Mouse (Mus musculus): ENCODE data around the gene Orai2. TPM values are rescaled to one million over a fixed set of nuclear protein-coding genes. Genes with fewer than 3 reads are reported as not detected.
A peak's percentile ranks its signal among the peaks of the same experiment; 100 is the strongest.
"Not testable (repeated sequence)": the region's sequence is repeated elsewhere in the genome, so short reads cannot be mapped to it uniquely, and the experiment has no call there.

The Orai2 gene
- polyA plus RNA-seq, 1 experiment: 33.3 TPM

DNA sequence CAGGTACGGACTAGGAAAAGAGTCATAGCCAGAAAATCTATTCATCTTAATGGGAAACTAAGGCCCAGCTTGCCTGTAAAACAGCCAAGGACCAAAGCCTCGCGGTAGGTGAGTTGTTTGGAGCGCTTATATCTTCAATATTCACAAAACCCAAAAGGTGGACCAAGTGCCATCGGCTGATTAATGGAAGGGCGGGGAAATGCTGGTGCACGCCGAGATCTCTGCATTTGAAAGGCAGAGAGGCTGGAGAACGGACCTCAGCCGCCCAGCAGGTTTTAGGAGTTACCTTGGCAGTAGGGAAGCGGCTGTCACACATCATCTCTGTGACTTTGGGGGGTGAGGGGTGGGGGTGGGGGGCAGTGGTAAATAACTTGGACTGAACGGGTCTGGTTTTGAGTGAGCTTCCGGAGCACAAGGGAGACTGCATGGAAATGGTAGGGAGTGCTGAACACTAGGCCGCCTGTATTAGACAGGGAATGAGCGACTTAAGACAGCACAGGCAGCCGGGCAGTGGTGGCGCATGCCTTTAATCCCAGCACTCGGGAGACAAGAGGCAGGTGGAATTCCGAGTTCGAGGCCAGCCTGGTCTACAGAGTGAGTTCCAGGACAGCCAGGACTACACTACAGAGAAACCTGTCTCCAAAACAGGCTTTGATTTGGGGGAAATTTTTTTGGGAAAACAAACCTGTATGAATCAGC is 34.1 kb downstream of the Orai2 start:
- H3K4me1 ChIP-seq (ENCODE audit: control insufficient read depth, insufficient read depth, low read length): peaks cover 4% of the 10 kb centered on the region
- TF ChIP-seq CTCF (IDR thresholded peaks at IDR 0.05; ENCODE audit: control insufficient read depth, insufficient read depth, low read length) (no peak), POLR2A (IDR thresholded peaks at IDR 0.05; ENCODE audit: borderline replicate concordance, control insufficient read depth, low read depth, low read length) (no peak)
- peak overlapping the region; percentile 72 for H3K27ac ChIP-seq (ENCODE audit: control insufficient read depth, insufficient read depth, low read depth, low read length, poor library complexity)
- 3% methylated on average over 20 of the region's 20 CpGs for WGBS
- H3K4me3 ChIP-seq (replicated peaks; ENCODE audit: control insufficient read depth, low read depth, low read length): peak overlapping the region; percentile 82

DNA sequence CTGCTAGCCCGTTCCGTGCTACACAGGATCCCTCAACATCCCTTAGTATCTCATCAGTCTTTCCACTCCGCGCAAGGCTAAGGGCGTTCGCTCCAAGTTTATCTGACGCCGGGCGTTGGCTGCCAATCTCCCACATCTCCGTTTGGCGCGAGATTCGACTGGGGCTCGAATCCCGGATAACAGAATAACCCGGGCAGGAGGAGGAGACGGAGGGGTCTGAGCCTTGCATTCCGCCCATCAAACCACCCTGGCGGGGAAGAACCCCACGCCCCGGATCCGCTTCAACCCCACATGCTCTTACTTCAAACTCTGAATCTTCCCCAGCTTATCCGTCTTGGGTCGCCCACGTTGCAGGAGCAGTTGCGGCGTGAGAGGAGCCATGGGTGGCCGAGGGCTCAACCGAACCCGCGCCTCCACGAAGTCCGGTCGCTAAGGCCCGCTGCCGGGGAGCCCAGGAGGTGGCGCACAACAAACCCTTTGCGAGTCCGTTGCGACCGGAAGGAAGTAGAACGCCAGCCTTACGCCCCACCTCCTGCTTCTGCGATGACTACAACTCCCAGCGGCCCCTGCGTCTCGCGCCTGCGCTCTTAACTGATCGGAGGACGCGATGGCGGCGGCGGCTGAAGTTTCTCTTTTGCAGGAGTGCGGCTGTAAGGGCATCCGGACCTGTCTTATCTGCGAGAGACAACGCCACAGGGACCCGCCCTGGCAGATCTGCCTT is 34.8 kb downstream of the Orai2 start, which contains the start of the genes Lrwd1 and Alkbh4:
Gene Lrwd1, minus strand, starts transcription at position 504 of the 721 bp plus-strand sequence.
Gene Alkbh4, plus strand, starts transcription at position 576 of the 721 bp plus-strand sequence.
- H3K27ac ChIP-seq (ENCODE audit: control insufficient read depth, insufficient read depth, low read depth, low read length, poor library complexity): peak within 1 kb of the TSS; percentile 83
- WGBS: under 1% methylated on average over 60 of the region's 60 CpGs
- H3K4me3 ChIP-seq (replicated peaks; ENCODE audit: control insufficient read depth, low read depth, low read length): peak within 1 kb of the TSS; percentile 82
- H3K4me1 ChIP-seq (ENCODE audit: control insufficient read depth, insufficient read depth, low read length): peaks cover 4% of the 10 kb centered on the region
- TF ChIP-seq CTCF (IDR thresholded peaks at IDR 0.05; ENCODE audit: control insufficient read depth, insufficient read depth, low read length): peak; percentile 68
- peak; percentile 71; the same call in 1 of the 2 replicates for TF ChIP-seq POLR2A (IDR thresholded peaks at IDR 0.05; ENCODE audit: borderline replicate concordance, control insufficient read depth, low read depth, low read length)

GRCm38 (mm10) chr5:136122165-136122564 is 48.3 kb downstream of the Orai2 start:
- Histone ChIP-seq H3K27ac (ENCODE audit: control insufficient read depth, insufficient read depth, low read depth, low read length, poor library complexity) (no peak overlapping the region), H3K4me1 (ENCODE audit: control insufficient read depth, insufficient read depth, low read length) (peaks cover 1% of the 10 kb centered on the region; the same call in 1 of the 2 replicates), H3K4me3 (replicated peaks; ENCODE audit: control insufficient read depth, low read depth, low read length) (no peak overlapping the region)
- WGBS: 86% methylated on average over 10 of the region's 10 CpGs
- TF ChIP-seq POLR2A (IDR thresholded peaks at IDR 0.05; ENCODE audit: borderline replicate concordance, control insufficient read depth, low read depth, low read length) (no peak), CTCF (IDR thresholded peaks at IDR 0.05; ENCODE audit: control insufficient read depth, insufficient read depth, low read length) (no peak)

GRCm38 (mm10) chr5:136116784-136117112 is 53.8 kb downstream of the Orai2 start:
- Histone ChIP-seq H3K27ac (ENCODE audit: control insufficient read depth, insufficient read depth, low read depth, low read length, poor library complexity) (peak overlapping the region; percentile 25; the same call in 1 of the 2 replicates), H3K4me1 (ENCODE audit: control insufficient read depth, insufficient read depth, low read length) (peaks cover 1% of the 10 kb centered on the region; the same call in 1 of the 2 replicates), H3K4me3 (replicated peaks; ENCODE audit: control insufficient read depth, low read depth, low read length) (peak overlapping the region; percentile 88)
- no peak for TF ChIP-seq CTCF (IDR thresholded peaks at IDR 0.05; ENCODE audit: control insufficient read depth, insufficient read depth, low read length)
- no peak for TF ChIP-seq POLR2A (IDR thresholded peaks at IDR 0.05; ENCODE audit: borderline replicate concordance, control insufficient read depth, low read depth, low read length)
- WGBS: 0% methylated on average over 22 of the region's 22 CpGs

DNA sequence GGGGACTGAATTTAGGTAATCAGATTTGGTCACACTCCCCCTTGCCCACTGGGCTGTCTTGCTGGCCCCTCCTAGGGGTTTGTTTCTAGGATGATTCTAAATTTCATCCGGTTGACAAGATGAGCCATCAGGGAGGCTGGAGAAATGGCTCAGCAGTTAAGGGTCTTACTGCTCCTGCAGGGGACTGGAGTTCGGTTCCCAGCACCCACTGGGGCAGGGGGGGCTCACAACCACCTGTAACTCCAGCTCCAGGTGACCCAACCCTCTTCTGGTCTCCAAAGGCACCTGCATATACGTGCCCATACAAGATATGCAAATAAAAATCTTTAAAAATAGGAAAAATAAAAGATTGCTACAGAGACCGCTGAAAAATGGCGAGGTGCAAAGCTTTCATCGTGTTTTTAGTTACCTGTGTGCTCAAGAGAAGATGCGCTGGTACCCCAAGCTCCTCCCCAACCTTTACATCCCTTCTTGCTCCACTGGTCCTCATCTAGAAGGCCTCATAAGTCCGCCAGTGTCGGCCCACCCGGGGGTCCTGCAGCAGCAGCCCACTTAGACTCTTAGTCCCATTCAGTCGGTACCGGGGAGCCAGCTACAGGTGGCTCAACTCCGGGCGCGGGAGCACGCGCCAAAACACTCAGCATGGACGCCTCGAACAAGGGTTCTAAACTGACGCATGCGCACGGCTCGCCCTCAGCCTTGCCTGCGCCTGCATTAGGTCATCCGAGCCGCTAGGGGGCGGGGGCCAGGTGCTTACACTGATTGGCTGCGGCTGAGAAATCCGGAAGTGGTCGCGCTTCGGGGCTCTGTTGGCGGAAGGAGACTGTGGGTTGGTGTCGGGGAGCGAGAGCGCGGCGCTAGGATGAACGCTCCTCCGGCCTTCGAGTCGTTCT is 54.4 kb downstream of the Orai2 start, which contains the start of gene Polr2j:
Gene Polr2j, plus strand, starts transcription at position 741 of the 893 bp plus-strand sequence.
- 3% methylated on average over 42 of the region's 42 CpGs for WGBS
- H3K27ac ChIP-seq (ENCODE audit: control insufficient read depth, insufficient read depth, low read depth, low read length, poor library complexity): peak within 1 kb of the TSS; percentile 25; the same call in 1 of the 2 replicates
- peaks cover 1% of the 10 kb centered on the region; the same call in 1 of the 2 replicates for H3K4me1 ChIP-seq (ENCODE audit: control insufficient read depth, insufficient read depth, low read length)
- TF ChIP-seq POLR2A (IDR thresholded peaks at IDR 0.05; ENCODE audit: borderline replicate concordance, control insufficient read depth, low read depth, low read length) (peak; percentile 85; the same call in 1 of the 2 replicates), CTCF (IDR thresholded peaks at IDR 0.05; ENCODE audit: control insufficient read depth, insufficient read depth, low read length) (peak; percentile 95)
- H3K4me3 ChIP-seq (replicated peaks; ENCODE audit: control insufficient read depth, low read depth, low read length): peak within 1 kb of the TSS; percentile 88

DNA sequence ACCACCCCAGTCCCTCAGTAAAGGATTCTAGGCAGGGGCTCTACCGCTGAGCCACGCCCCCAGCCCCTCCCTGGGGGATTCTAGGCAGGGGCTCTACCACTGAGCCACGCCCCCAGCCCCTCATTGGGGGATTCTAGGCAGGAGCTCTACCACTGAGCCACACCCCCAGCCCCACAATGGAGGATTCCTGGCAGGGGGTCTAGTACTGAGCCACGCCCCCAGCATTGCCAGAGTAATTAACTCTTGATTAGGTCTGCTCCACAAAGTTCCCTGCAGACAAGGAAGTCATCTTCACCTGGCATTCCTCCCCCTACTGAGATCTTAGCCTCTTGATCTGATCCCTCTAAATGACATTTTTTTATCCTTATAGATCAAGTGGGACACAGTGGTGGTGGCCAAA is 57.0 kb downstream of the Orai2 start:
- not testable (repeated sequence) for H3K4me3 ChIP-seq (replicated peaks; ENCODE audit: control insufficient read depth, low read depth, low read length); H3K27ac ChIP-seq (ENCODE audit: control insufficient read depth, insufficient read depth, low read depth, low read length, poor library complexity); H3K4me1 ChIP-seq (ENCODE audit: control insufficient read depth, insufficient read depth, low read length)
- WGBS: 58% methylated on average over 4 of the region's 4 CpGs

DNA sequence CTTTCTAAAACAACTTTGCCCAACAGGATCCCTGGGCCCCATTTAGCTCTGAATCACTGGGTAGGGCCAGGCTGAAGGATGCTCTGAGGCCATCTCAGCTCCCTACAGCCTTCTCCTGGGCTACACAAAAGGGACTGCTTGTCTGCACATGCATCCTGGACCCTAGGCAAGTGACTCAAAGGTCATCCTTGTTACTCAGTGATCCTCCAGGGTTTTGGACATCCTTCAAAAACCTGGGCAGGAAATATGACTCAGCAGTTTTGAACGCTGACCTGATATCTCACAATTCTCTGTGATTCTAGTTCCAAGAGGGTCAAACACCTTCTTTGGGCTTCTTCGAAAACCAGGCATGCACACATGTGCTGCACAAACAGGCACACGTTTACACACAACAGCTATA is 61.5 kb downstream of the Orai2 start:
- Histone ChIP-seq H3K4me3 (replicated peaks; ENCODE audit: control insufficient read depth, low read depth, low read length) (no peak overlapping the region), H3K4me1 (ENCODE audit: control insufficient read depth, insufficient read depth, low read length) (no peaks in the 10 kb centered on the region), H3K27ac (ENCODE audit: control insufficient read depth, insufficient read depth, low read depth, low read length, poor library complexity) (no peak overlapping the region)
- 55% methylated on average over 3 of the region's 3 CpGs for WGBS
- TF ChIP-seq POLR2A (IDR thresholded peaks at IDR 0.05; ENCODE audit: borderline replicate concordance, control insufficient read depth, low read depth, low read length): no peak
- TF ChIP-seq CTCF (IDR thresholded peaks at IDR 0.05; ENCODE audit: control insufficient read depth, insufficient read depth, low read length): no peak
